Mouse (Mus musculus): ENCODE results near the gene Rbm7. TPM values are rescaled to one million over a fixed set of nuclear protein-coding genes. Genes with fewer than 3 reads are reported as not detected.
"Not testable (repeated sequence)": the region's sequence is repeated elsewhere in the genome, so short reads cannot be mapped to it uniquely, and the experiment has no call there.

The Rbm7 gene
- polyA plus RNA-seq (2012; rRNA removed), result 21.9 and 24.4 TPM in 2 replicates

DNA sequence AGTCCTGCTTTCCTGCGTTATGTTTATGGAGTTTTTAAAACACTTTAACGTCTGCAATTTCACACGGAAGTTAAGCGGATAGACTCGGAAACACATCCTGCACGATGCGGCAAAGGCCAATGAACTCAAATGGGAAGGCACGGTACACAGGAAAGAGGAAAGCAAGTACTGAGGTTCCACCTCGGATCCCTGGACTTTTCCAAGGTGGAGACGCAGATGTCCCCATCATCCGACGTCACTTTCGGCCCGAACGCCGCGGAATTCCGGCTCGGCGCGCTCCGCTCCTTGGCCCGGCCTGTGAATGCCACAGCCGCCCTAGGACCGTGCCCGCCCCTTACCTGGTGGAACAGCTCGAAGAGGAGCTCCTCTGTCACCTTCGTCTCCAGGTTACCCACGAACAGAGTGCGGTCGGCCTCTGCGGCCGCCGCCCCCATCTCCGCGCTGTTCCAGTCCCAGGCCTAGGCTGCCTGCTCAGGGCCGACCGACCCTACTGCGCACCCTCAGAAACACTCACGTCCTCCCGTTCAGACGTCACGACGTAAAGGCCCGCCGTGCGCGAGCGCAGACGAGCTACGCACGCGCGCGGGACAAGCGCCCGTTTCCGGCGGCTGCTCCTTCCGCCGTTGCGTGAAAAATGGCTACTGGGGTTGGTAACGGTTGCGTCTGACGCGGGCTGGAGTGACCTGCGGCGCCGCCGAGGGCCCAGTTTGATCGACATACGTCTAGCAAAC, at the start of gene Rbm7, which contains the start of gene Gm5617:
Rbm7 (minus strand) TSS at position 483 of the 731 bp plus-strand sequence.
Gm5617 (plus strand) TSS at position 626 of the 731 bp plus-strand sequence.
- WGBS, result under 1% methylated on average over 72 of the region's 72 CpGs
- peak; percentile 80 for DNase-seq (ENCODE audit: low read depth, low spot score)

- DNase-seq (ENCODE audit: low read depth, low spot score), result no peak
- 22% methylated on average over 12 of the region's 12 CpGs for WGBS
Observed at GRCm38 (mm10) chr9:48538688-48539087, 43.6 kb upstream of the Rbm7 start.

GRCm38 (mm10) chr9:48538044-48538645, 43.0 kb upstream of the Rbm7 start:
- DNase-seq (ENCODE audit: low read depth, low spot score), result no peak

GRCm38 (mm10) chr9:48537616-48538015, 42.5 kb upstream of the Rbm7 start:
- WGBS, result 81% methylated on average over 1 of the region's 1 CpGs
- DNase-seq (ENCODE audit: low read depth, low spot score), result not testable (repeated sequence)

More at GRCm38 (mm10) chr9:48538044-48538645, 43.0 kb upstream of the Rbm7 start:
- WGBS, result 15% methylated on average over 17 of the region's 17 CpGs

DNA sequence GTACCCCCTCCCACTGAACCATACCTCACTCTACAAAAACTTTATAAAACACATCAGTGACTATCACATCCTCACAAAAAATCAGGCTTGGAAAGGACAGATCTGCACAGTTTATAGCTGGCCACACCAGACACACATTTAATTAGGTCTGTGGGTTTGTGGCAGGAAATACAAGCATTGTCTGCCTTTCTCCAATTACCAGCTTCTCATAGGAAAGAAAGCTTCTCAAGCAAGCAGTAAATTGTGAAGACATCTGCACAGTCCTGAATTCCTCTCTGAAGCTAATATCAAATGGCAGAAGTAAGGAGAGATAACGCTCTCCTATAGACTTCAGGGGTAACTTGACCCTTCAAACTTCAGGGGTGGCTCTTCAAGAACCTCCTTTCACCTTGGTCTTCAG, 41.3 kb upstream of the Rbm7 start:
- DNase-seq (ENCODE audit: low read depth, low spot score), result no peak
- WGBS, result 64% methylated on average over 1 of the region's 1 CpGs

DNA sequence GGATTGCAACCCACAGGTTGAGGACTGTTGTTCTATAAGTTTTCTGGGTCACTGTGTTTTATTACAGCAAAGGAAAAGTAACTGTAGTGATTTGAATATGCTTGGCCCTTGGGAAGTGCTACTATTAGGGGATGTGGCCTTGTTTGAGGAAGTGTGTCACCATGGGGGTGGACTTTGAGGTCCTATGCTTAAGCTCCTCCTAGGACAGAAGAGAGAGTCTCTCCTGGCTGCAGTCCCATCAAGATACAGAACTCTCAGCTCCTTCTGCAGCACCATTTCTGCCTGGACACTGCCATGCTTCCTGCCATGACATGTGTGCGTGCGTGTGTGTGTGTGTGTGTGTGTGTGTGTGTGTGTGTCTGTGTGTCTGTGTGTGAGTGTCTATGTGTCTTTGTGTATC, 37.6 kb upstream of the Rbm7 start:
- 78% methylated on average over 2 of the region's 2 CpGs for WGBS
- DNase-seq (ENCODE audit: low read depth, low spot score), result no peak

GRCm38 (mm10) chr9:48532203-48532602, 37.1 kb upstream of the Rbm7 start:
- no peak for DNase-seq (ENCODE audit: low read depth, low spot score)
- 53% methylated on average over 3 of the region's 3 CpGs for WGBS

GRCm38 (mm10) chr9:48531294-48531693, 36.2 kb upstream of the Rbm7 start:
- DNase-seq (ENCODE audit: low read depth, low spot score), result no peak
- 80% methylated on average over 4 of the region's 4 CpGs for WGBS

DNA sequence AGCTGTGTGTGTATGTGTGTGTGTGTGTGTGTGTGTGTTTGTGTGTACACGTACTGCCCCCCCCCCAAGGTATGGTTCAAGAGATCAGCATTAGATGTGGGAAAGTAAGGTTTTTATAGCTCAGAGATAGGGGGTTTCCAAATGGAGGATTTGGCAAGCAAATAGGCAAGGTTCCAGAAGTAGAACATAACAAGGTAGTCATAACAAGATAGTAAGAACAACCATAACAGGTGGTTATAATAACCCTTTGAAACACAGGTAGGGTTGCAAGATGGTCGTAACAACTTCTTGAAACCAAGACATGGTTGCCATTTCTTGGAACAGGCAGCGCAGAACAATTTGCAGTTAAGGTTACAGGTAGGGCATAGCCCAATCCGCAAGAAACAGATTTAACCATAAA, 31.4 kb upstream of the Rbm7 start:
- no peak for DNase-seq (ENCODE audit: low read depth, low spot score)
- WGBS, result 86% methylated on average over 4 of the region's 4 CpGs

GRCm38 (mm10) chr9:48525566-48525965, 30.5 kb upstream of the Rbm7 start:
- 2% methylated on average over 1 of the region's 1 CpGs for WGBS

GRCm38 (mm10) chr9:48520405-48520804, 25.3 kb upstream of the Rbm7 start:
- not testable (repeated sequence) for DNase-seq (ENCODE audit: low read depth, low spot score)
- WGBS, result 20% methylated on average over 5 of the region's 7 CpGs

More at GRCm38 (mm10) chr9:48525566-48525965, 30.5 kb upstream of the Rbm7 start:
- no peak for DNase-seq (ENCODE audit: low read depth, low spot score)

GRCm38 (mm10) chr9:48517372-48518130, 22.5 kb upstream of the Rbm7 start:
- 70% methylated on average over 19 of the region's 19 CpGs for WGBS
- no peak for DNase-seq (ENCODE audit: low read depth, low spot score)

DNA sequence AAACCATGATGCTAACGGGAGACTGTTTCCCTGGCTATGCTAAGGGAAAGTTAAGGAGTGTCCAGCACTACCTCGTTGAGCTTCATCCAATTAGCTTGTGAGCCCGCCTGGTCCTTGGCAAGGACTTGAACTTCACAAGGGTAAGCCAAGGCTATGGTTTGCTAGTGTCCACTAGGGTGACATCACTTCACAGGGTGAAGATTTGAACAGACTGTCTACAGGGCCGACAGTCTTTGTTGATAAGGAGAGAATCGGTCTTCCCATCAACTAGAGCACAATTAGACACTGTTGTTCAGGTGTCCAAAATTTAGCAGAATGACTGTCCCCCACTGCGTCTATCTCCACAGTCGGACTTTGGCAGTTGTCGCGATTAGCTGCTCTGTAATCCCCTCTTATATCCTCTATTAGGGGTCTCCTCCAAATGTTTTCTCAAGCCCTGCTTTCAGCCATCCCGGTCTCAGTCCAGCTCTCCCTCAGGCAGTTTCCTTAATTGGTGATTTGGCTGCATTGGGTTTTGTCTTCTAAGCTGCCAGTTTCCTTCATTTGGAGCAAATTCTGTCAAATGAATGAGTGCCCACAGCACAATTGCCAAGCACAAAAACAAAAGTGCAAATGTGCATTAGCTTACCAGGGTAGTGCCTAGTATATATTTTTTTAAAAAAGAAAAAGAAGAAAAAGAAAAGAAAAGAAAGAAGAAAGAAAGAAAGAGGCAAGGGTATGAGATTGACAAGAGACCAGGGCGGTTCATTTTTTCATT, 21.7 kb upstream of the Rbm7 start:
- no peak for DNase-seq (ENCODE audit: low read depth, low spot score)
- 81% methylated on average over 11 of the region's 11 CpGs for WGBS

GRCm38 (mm10) chr9:48515332-48515731, 20.2 kb upstream of the Rbm7 start:
- WGBS, result 48% methylated on average over 1 of the region's 1 CpGs
- no peak for DNase-seq (ENCODE audit: low read depth, low spot score)

DNA sequence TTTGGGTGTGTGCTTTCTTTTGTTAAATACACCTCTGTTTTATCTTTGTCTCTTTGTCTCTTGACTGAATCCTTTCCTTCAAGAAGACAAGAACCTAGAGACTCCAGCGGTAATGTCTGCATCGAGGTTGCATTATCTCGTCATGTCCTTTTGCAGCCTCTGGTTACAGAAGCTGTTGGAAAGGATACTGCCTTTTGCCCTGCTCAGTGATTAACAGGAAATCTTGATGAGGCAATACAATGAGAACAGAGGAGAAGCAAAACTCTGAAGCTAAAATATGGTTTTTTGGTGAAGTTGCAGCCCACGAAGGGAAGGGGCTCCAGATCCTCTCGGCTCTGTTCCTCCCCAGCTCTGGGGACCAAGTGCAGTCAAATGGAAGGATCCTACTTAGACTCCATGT, 15.0 kb upstream of the Rbm7 start:
- WGBS, result 80% methylated on average over 5 of the region's 5 CpGs
- no peak for DNase-seq (ENCODE audit: low read depth, low spot score)

DNA sequence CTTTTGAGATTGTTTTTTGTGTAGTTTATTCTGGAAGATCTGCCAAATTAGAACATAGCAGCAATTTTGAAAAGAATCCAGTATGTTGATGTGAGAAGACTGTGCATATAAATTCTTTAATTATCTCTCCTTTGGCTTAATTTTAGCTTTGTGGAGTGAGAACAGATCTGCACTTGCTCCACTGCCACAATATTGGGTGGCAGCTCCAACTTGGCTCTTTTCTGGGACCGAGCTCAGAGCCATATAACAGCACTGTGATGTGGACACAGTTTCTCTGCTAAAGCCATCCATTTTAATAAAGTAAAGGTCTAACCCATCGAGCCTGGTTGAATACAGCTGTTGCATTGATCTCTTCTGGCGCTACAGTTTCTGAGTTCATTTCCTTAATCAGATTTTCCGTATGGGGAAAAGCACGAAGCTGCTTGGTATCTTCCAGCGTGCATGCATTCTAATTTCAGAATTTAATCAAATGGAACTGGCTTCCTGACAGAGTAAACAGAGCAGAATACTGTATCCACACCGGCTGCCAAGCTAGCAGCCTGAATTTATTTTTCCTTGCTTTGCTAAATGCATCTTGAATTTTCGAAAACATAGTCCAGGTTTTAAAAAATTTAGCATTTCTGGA, 9.8 kb upstream of the Rbm7 start:
- 63% methylated on average over 8 of the region's 8 CpGs for WGBS
- no peak for DNase-seq (ENCODE audit: low read depth, low spot score)

DNA sequence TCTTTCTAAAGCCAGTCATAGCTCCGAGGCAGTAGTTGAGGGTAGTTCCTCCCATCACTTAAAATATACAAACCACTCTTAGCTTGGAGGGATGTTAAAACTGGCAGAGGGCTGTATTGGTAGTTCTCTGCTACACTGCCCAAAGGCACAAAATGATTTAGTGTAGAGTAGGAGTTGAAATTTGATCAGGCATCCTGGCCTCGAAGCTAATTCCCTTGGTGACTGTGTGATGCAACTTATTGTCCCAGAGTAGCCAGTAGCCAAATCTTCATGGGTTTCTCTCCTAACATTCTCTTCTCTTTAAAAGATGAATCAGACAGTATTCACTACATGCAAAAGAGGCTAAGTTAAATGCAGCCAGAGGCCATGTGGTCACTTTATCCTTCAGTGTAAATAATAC, 7.9 kb upstream of the Rbm7 start:
- 62% methylated on average over 2 of the region's 2 CpGs for WGBS

DNA sequence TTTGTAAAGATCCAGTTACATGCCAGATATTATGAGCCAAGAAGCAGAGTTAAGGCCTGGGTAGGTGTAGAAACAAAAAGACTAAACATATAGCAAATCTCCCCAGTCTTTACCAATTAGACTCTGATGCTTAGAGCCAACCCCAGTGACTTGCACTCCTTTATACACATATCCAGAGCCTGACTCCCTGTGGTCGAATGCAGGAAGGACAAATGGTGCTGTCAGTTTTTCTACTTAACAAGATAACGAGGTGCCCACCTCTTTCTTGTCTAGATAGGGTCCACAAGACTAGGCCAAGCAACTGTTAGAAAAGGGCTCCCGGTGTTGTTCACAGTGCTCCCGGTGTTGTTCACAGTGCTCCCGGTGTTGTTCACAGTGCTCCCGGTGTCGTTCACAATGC, 6.1 kb upstream of the Rbm7 start:
- DNase-seq (ENCODE audit: low read depth, low spot score), result no peak
- 87% methylated on average over 7 of the region's 7 CpGs for WGBS

More for the DNA sequence above, 7.9 kb upstream of the Rbm7 start:
- no peak for DNase-seq (ENCODE audit: low read depth, low spot score)

DNA sequence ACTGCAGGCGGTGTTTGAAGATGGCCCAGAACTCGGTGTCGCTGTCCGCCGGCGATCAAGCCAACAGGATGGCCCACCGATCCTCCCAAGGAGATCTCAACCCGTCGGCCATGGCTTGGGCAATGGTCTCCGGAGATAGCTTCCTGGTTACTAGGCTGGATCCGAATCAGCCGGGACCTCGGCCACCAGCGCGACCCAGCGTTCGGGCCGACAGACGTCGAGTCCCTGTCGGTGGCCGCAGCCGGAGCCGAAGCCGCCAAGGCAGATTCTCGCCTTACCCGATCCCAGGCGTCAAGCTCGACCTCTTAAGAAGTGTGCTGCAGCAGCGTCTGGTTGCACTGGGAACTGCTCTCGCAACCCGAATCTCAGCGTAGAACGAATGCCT, 441 bp upstream of the Rbm7 start:
- DNase-seq (ENCODE audit: low read depth, low spot score), result no peak
- 5% methylated on average over 34 of the region's 34 CpGs for WGBS
